Mouse (Mus musculus) heart, postnatal 0 days (tissue): ENCODE data around the gene Mlh3. TPM values are rescaled to one million over a fixed set of nuclear protein-coding genes. Genes with fewer than 3 reads are reported as not detected.

Experiments
- ATAC-seq: fragments of 200-750 bp; cut with Nextera tagmentation; 2 replicates; pipeline ENCODE4 v1.8.0; 2017; ENCODE audit warnings: low read depth, moderate number of reproducible peaks, moderate library complexity; ENCODE audit not compliant: insufficient read depth
- DNase-seq: peaks from one replicate; pipeline ENCODE4 v3.0.0-alpha.2; 2016; ENCODE audit warnings: low spot score
- H3K27ac ChIP-seq: fragments of 300-500 bp; sonication (generic); 2 replicates; pipeline ENCODE4 v1.5.1; 2014; ENCODE audit warnings: low read depth, mild to moderate bottlenecking
- H3K27me3 ChIP-seq: fragments of 300-500 bp; sonication (generic); 2 replicates; pipeline ENCODE4 v1.6.1; 2014; ENCODE audit warnings: low read length, mixed read lengths; ENCODE audit not compliant: control insufficient read depth, insufficient read depth
- H3K36me3 ChIP-seq: fragments of 300-500 bp; sonication (generic); replicated peaks from 2 replicates; pipeline ENCODE4 v1.6.1; 2014; ENCODE audit warnings: low read length, mixed read lengths; ENCODE audit not compliant: control insufficient read depth, insufficient read depth
- H3K4me1 ChIP-seq: fragments of 300-500 bp; sonication (generic); 2 replicates; pipeline ENCODE4 v1.6.1; 2014; ENCODE audit warnings: antibody characterized with exemption; ENCODE audit not compliant: control insufficient read depth, insufficient read depth
- H3K4me2 ChIP-seq: fragments of 300-500 bp; sonication (generic); 2 replicates; pipeline ENCODE4 v1.6.1; 2014; ENCODE audit warnings: low read depth, mild to moderate bottlenecking, low read length, moderate library complexity
- H3K4me3 ChIP-seq: fragments of 300-500 bp; sonication (generic); 2 replicates; pipeline ENCODE4 v1.5.1; 2014; ENCODE audit warnings: low read depth, low read length
- H3K9ac ChIP-seq: fragments of 300-500 bp; sonication (generic); replicated peaks from 2 replicates; pipeline ENCODE4 v1.6.1; 2014; ENCODE audit warnings: low read depth, low read length, mixed read lengths
- H3K9me3 ChIP-seq: fragments of 300-500 bp; sonication (generic); replicated peaks from 2 replicates; pipeline ENCODE4 v1.6.1; 2016; ENCODE audit warnings: low read length; ENCODE audit not compliant: control insufficient read depth
- CTCF ChIP-seq: IDR thresholded peaks from 2 replicates; pipeline ENCODE4 v1.5.1; 2016; ENCODE audit warnings: antibody characterized with exemption, control low read depth, low read depth
- EP300 ChIP-seq: IDR thresholded peaks from 2 replicates; pipeline ENCODE4 v1.6.1; 2016; ENCODE audit warnings: antibody characterized with exemption, low read depth
- WGBS: fragments of 180-500 bp; shearing (Covaris S2); extraction: QIAGEN DNeasy Blood & Tissue Kit; methylation state at CpG from one replicate; pipeline ENCODE4 v1.1.7; 2014; 5-methylcytosine and 5-hydroxymethylcytosine counted together
- polyA plus RNA-seq: library from polyadenylated mRNA; unstranded; fragments of >200 nt; fragmentation: Nextera tagmentation; extraction: Ambion mirVana; gene quantifications from 2 replicates; pipeline ENCODE4 v1.2.1, GENCODE M21; 2015
- total RNA-seq: library from RNA; depleted of rRNA; stranded (reverse); fragments of >200 nt; gene quantifications from 2 replicates; pipeline ENCODE4 v1.2.3, GENCODE M21; 2014; ENCODE audit warnings: low replicate concordance

The Mlh3 gene
- total and polyA plus RNA-seq, 2 experiments from 2014 or later = 5.0 to 8.6 TPM

GRCm38 (mm10) chr12:85273508-85273907 lies 3.1 kb upstream of the Mlh3 start:
- H3K27me3 ChIP-seq = no peaks in the 10 kb centered on the region
- H3K4me2 ChIP-seq = no peak overlapping the region
- ATAC-seq (no peak), DNase-seq (no peak)
- no peaks in the 10 kb centered on the region for H3K9me3 ChIP-seq
- peaks cover 12% of the 10 kb centered on the region; the same call in 1 of the 2 replicates for H3K36me3 ChIP-seq
- H3K4me1 ChIP-seq = no peaks in the 10 kb centered on the region
- no peak overlapping the region for H3K27ac ChIP-seq
- no peak overlapping the region for H3K9ac ChIP-seq
- no peak overlapping the region for H3K4me3 ChIP-seq
- 61% methylated on average over 10 of the region's 10 CpGs for WGBS
- TF ChIP-seq CTCF (no peak), EP300 (no peak)

- ATAC-seq = no peak
- DNase-seq = no peak
- Histone ChIP-seq H3K9me3 (no peaks in the 10 kb centered on the region), H3K4me3 (no peak overlapping the region), H3K9ac (no peak overlapping the region), H3K36me3 (peaks cover 12% of the 10 kb centered on the region; the same call in 1 of the 2 replicates), H3K4me2 (no peak overlapping the region), H3K27ac (no peak overlapping the region), H3K4me1 (no peaks in the 10 kb centered on the region), H3K27me3 (no peaks in the 10 kb centered on the region)
- no peak for TF ChIP-seq CTCF
- no peak for TF ChIP-seq EP300
- 66% methylated on average over 4 of the region's 4 CpGs for WGBS
Measured at GRCm38 (mm10) chr12:85271843-85272206, 1.4 kb upstream of the Mlh3 start.

DNA sequence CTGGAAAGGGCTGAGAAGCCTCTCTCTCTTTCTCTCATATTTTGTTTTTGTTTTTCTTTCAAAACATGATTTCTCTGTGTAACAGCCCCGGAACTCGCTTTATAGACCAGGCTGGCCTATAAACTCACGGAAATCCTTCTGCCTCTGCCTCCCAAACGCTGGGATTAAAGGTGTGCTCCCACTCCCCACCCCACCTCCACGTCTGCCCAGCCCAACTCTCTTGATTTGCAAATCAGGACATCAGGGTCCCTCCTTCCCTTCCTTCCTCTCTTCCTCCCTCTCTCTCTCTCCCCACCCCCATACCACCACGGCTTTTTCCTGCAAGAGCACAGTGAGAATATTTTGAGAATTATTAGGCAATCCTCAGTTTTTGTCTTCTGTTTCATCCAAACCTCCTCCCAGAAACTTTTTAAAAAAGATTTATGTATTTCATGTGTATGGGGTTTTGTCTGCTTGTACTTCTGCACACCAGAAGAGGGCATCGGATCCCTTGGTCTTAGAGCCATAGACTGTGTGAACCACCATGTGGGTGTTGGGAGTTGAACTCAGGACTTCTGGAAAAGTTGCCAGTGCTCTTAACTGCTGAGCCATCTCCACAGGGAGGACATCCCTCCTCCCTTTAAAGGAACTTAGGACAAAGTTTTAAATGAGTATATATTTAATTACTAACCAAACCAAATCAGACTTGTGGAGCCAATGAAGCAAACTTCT lies 888 bp upstream of the Mlh3 start:
- Histone ChIP-seq H3K36me3 (peaks cover 8% of the 10 kb centered on the region; the same call in 1 of the 2 replicates), H3K27me3 (no peaks in the 10 kb centered on the region), H3K4me3 (no peak overlapping the region), H3K9ac (no peak overlapping the region), H3K4me1 (no peaks in the 10 kb centered on the region), H3K27ac (no peak overlapping the region), H3K9me3 (no peaks in the 10 kb centered on the region), H3K4me2 (no peak overlapping the region)
- no peak for TF ChIP-seq EP300
- no peak for TF ChIP-seq CTCF
- no peak for DNase-seq
- no peak for ATAC-seq
- WGBS = 63% methylated on average over 7 of the region's 7 CpGs

DNA sequence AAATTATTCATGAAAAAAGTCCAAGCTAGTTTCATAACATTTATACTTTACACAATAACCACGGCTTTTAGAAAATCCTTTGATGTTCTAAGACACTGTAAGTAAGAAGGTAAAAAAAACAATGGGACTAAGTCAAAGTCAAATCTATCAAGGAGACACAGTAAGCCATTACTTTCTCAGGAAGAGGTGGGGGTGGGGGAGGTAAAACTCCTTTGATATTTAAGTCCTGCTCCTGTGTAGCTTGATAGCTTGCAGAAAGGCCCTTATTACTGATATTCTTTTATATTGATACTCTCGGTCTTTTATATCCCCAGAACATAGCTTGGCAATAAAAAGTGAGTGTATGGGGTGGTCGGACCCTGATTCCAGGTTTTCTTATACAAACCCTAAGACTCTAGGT lies 578 bp downstream of the Mlh3 start:
- no peak for ATAC-seq

GRCm38 (mm10) chr12:85266248-85266647 lies 4.2 kb downstream of the Mlh3 start:
- Histone ChIP-seq H3K9me3 (no peaks in the 10 kb centered on the region), H3K4me2 (no peak overlapping the region), H3K4me3 (no peak overlapping the region), H3K9ac (no peak overlapping the region), H3K27ac (no peak overlapping the region), H3K4me1 (peaks cover 6% of the 10 kb centered on the region; the same call in 1 of the 2 replicates), H3K36me3 (no peaks in the 10 kb centered on the region), H3K27me3 (no peaks in the 10 kb centered on the region)
- 74% methylated on average over 3 of the region's 3 CpGs for WGBS
- ATAC-seq = no peak
- TF ChIP-seq CTCF (no peak), EP300 (no peak)
- DNase-seq = no peak

More for the DNA sequence above, 578 bp downstream of the Mlh3 start:
- Histone ChIP-seq H3K27ac (peak overlapping the region; percentile 28), H3K4me3 (peak overlapping the region; percentile 60), H3K4me1 (no peaks in the 10 kb centered on the region), H3K9me3 (no peaks in the 10 kb centered on the region), H3K9ac (peak overlapping the region; percentile 53), H3K4me2 (peak overlapping the region; percentile 59), H3K27me3 (no peaks in the 10 kb centered on the region), H3K36me3 (0 out of 2 replicates have a peak, but pooled peaks cover 3% of the 10 kb centered on the region)
- no peak for DNase-seq
- TF ChIP-seq EP300 = no peak
- no peak for TF ChIP-seq CTCF
- WGBS = 52% methylated on average over 3 of the region's 3 CpGs

GRCm38 (mm10) chr12:85264940-85265339 lies 5.5 kb downstream of the Mlh3 start:
- 0 out of 2 replicates have a peak, but pooled peaks cover 8% of the 10 kb centered on the region for H3K36me3 ChIP-seq
- no peak overlapping the region for H3K4me2 ChIP-seq
- H3K4me3 ChIP-seq = no peak overlapping the region
- no peak for ATAC-seq
- H3K4me1 ChIP-seq = peaks cover 6% of the 10 kb centered on the region; the same call in 1 of the 2 replicates
- no peaks in the 10 kb centered on the region for H3K27me3 ChIP-seq
- 45% methylated on average over 7 of the region's 7 CpGs for WGBS
- H3K27ac ChIP-seq = no peak overlapping the region
- DNase-seq = no peak
- TF ChIP-seq EP300 = no peak
- H3K9ac ChIP-seq = no peak overlapping the region
- no peaks in the 10 kb centered on the region for H3K9me3 ChIP-seq
